Mouse (Mus musculus) gastrocnemius, adult 18-20 months (tissue): ENCODE results near the gene Stat2. TPM values are rescaled to one million over a fixed set of nuclear protein-coding genes. Genes with fewer than 3 reads are reported as not detected.
A peak's percentile ranks its signal among the peaks of the same experiment; 100 is the strongest.

Experiments used
- DNase-seq: peaks from one replicate; pipeline ENCODE4 v3.0.0; 2021; ENCODE audit warnings: low spot score
- total RNA-seq, 2 experiments: library from RNA; stranded (reverse); gene quantifications; 2 replicates each; pipeline ENCODE4 v1.2.3; 2021

Stat2 gene
- total RNA-seq, 2 experiments from 2014 or later: 2.7 to 5.2 TPM

DNA sequence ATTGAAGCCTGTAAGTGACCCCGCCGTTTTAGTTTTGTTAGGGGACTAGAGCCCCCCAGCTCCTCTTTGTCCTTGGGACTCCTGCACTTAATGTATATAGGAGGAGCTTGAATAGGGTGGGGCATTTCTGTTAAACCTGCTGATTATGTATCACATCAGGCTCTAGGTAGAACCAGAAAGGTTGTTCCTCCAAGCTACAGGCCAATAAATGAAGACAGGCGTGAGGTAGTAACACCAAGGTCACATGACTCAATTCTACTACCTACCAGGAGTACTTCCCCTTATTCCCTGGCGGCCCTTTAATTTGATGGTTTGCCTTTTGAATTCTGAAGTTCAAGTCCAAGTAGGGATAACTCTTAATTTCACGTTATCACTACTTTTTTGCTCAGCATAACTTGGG, 68.1 kb downstream of the Stat2 start:
- no peak for DNase-seq

DNA sequence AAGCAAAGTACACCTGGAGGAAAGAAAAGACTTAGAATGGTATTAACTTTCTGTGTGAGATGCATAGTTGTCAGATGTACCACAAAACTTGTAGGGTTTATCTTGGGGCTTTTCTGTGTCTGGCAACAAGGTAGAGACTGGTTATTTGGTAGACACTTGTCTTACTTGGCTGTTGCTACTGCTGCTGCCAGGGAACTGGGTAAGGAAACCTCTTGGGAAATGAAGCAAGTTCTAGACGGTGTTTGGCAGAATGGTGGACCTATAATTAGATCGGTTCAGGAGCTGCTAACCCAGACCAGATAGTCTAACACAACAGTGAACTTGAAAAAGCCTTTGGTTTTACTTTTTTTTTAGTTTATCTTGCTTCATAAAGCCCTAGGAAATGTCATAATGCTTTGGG, 68.6 kb downstream of the Stat2 start:
- peak; percentile 67 for DNase-seq

DNA sequence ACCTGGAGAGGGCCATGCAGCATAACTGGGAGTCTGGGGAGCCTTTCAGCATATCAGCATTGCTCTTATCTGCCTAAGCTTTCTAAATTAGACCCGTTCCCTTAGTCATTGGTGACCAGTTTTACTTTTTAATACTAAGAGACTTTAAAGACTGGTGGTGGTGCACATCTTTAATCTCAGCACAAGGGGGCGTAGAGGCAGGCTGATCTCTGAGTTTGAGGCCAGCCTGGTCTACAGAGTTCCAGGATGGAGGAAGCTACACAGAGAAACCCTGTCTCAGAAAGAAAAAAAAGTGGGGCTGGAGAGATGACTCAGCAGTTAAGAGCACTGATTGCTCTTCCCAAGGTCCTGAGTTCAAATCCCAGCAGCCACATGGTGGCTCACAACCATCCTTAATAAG, 69.9 kb downstream of the Stat2 start:
- no peak for DNase-seq

Other genes with a start within 250 kb of the Stat2 start
- gene Naca, start 235.0 kb upstream of the Stat2 start, total RNA-seq: 100 to 1,000 TPM; 382 to 392 TPM
- 10 to 100 TPM; 72.1 to 87.9 TPM for gene Ptges3, start 211.6 kb upstream of the Stat2 start, total RNA-seq
- 1,000 to 10,000 TPM; 3,383 to 3,450 TPM for gene Atp5b, start 187.3 kb upstream of the Stat2 start, total RNA-seq
- gene Baz2a, start 179.0 kb upstream of the Stat2 start, total RNA-seq: 10 to 100 TPM; 12.4 to 13.9 TPM
- 10 to 100 TPM; 61.7 to 69.1 TPM for gene Rbms2, start 90.3 kb upstream of the Stat2 start, total RNA-seq
- under 1 TPM; 0.43 TPM for gene Gls2, start 76.1 kb upstream of the Stat2 start, total RNA-seq
- 10 to 100 TPM; 33.0 to 34.6 TPM for gene Spryd4, start 58.8 kb upstream of the Stat2 start, total RNA-seq
- gene Mip, start 44.7 kb upstream of the Stat2 start, total RNA-seq: not detected
- gene Timeless, start 38.5 kb upstream of the Stat2 start, total RNA-seq: 1 to 10 TPM; 2.1 to 3.2 TPM
- gene Apon, start 16.5 kb upstream of the Stat2 start, total RNA-seq: under 1 TPM in 1 of 2 experiments, not detected in 1; 0.21 TPM
- under 1 TPM in 1 of 2 experiments, not detected in 1; 0.28 TPM for gene Apof, start 1.9 kb upstream of the Stat2 start, total RNA-seq
- not detected for gene Il23a, start 28.2 kb downstream of the Stat2 start, total RNA-seq
- gene Pan2, start 32.8 kb downstream of the Stat2 start, total RNA-seq: 1 to 10 TPM; 3.3 to 3.7 TPM
- gene Cnpy2, start 51.9 kb downstream of the Stat2 start, total RNA-seq: 10 to 100 TPM; 46.4 to 48.3 TPM
- gene Cs, start 67.2 kb downstream of the Stat2 start, total RNA-seq: 100 to 1,000 TPM; 561 to 590 TPM
- 100 to 1,000 TPM; 388 to 467 TPM for gene Coq10a, start 98.4 kb downstream of the Stat2 start, total RNA-seq
- gene Ankrd52, start 106.6 kb downstream of the Stat2 start, total RNA-seq: 10 to 100 TPM; 44.5 to 47.0 TPM
- gene Slc39a5, start 130.7 kb downstream of the Stat2 start, total RNA-seq: not detected
- gene Nabp2, start 140.9 kb downstream of the Stat2 start, total RNA-seq: 10 to 100 TPM; 61.0 to 65.2 TPM
- gene Rnf41, start 141.1 kb downstream of the Stat2 start, total RNA-seq: 10 to 100 TPM; 12.7 to 13.2 TPM
- 10 to 100 TPM; 44.1 to 49.5 TPM for gene Smarcc2, start 188.7 kb downstream of the Stat2 start, total RNA-seq
- gene Myl6, start 223.6 kb downstream of the Stat2 start, total RNA-seq: 100 to 1,000 TPM; 150 to 187 TPM
- gene Myl6b, start 228.1 kb downstream of the Stat2 start, total RNA-seq: 10 to 100 TPM in 1 of 2 experiments, 1 to 10 TPM in 1; 9.0 to 28.2 TPM